Mouse (Mus musculus): ENCODE measurements at regions not wholly inside any gene's neighbourhood (a gene's known extent, or its start where the extent isn't known, plus 50 kb on each side); places are given as distances from the start of the nearest gene placed in this dataset.
A peak's percentile ranks its signal among the peaks of the same experiment; 100 is the strongest.

DNA sequence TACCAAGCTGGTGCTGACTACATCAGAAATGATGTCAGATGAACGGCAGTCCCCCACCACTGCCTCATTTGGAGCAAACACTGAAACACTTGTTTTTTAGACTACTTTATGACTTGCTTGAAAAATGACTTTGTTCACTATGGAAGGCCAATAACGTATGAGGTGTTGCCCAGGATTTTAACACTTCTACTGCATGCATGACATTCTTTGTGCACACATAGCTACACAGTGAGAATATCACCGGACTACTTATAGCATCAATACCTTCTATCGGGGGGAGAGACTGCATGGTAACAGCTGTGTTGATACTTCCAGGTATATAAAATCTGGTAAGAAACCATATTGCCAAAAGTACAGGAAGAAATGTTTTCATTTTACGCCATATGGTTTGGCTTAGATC lies 364.5 kb downstream of the Fbxo8 start:
- H3K4me3 ChIP-seq (ENCODE audit: low read depth, low read length): no peak overlapping the region
- ATAC-seq (no peak), DNase-seq (no peak)
- WGBS (ENCODE audit: insufficient replicate concordance): 80% methylated on average over 5 of the region's 5 CpGs
- no peaks in the 10 kb centered on the region for H3K27me3 ChIP-seq (ENCODE audit: insufficient read depth, low read length)
- TF ChIP-seq CTCF (IDR thresholded peaks at IDR 0.05; ENCODE audit: low read depth) (no peak), EP300 (IDR thresholded peaks at IDR 0.05; ENCODE audit: low read depth) (no peak)
- H3K9ac ChIP-seq (replicated peaks): no peak overlapping the region
- no peak overlapping the region for H3K4me2 ChIP-seq (ENCODE audit: low read depth, low read length)
- H3K9me3 ChIP-seq (ENCODE audit: low read length): no peaks in the 10 kb centered on the region
- H3K4me1 ChIP-seq (ENCODE audit: insufficient read depth): no peaks in the 10 kb centered on the region
- H3K27ac ChIP-seq (ENCODE audit: low read depth): no peak overlapping the region
- no peaks in the 10 kb centered on the region for H3K36me3 ChIP-seq (replicated peaks; ENCODE audit: insufficient read depth, low read length)

DNA sequence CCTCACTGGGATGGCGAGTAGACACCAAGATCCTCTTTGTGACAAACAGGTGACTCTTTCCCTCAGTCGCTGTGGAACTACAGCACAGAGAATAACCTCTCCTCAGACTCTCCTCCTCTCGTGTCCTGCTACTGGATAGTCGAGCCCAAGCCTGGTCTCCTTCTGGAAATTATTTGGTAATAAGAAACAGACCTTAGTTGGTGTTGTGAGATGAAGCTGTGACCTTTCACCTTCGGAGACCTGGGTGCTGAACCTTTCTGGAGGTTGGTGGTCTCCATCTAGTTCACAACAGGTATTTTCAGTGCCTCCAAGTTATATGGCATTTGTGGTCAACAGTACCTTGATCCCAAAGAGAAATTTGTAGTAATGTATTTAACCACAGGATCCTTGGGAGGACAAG lies 365.1 kb downstream of the Fbxo8 start:
- H3K9ac ChIP-seq (replicated peaks): no peak overlapping the region
- H3K36me3 ChIP-seq (replicated peaks; ENCODE audit: insufficient read depth, low read length): no peaks in the 10 kb centered on the region
- no peak for ATAC-seq
- no peaks in the 10 kb centered on the region for H3K4me1 ChIP-seq (ENCODE audit: insufficient read depth)
- DNase-seq: no peak
- no peak overlapping the region for H3K4me3 ChIP-seq (ENCODE audit: low read depth, low read length)
- TF ChIP-seq CTCF (IDR thresholded peaks at IDR 0.05; ENCODE audit: low read depth): no peak
- TF ChIP-seq EP300 (IDR thresholded peaks at IDR 0.05; ENCODE audit: low read depth): no peak
- no peaks in the 10 kb centered on the region for H3K27me3 ChIP-seq (ENCODE audit: insufficient read depth, low read length)
- no peaks in the 10 kb centered on the region for H3K9me3 ChIP-seq (ENCODE audit: low read length)
- 73% methylated on average over 5 of the region's 5 CpGs for whole genome bisulfite sequencing (ENCODE audit: insufficient replicate concordance)
- no peak overlapping the region for H3K27ac ChIP-seq (ENCODE audit: low read depth)
- H3K4me2 ChIP-seq (ENCODE audit: low read depth, low read length): no peak overlapping the region

DNA sequence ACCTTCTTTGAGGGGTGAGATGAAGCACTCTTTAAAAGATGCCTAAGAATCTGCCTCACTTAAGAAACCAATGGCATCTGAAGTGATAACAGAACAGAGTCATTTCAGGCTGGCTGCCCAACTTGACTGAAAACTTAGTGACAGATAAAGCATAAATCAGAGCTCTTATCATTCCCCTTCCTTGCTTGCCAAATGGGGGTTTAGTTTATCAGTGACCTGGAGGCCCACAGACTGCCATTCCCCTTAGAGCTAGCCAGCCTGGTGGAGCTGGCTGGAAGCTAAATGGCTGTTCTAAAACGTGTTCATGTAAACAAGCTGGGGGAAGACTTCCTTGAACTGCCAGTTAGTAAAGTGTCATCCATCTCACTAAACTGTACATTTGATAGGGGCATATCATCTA lies 373.8 kb downstream of the Fbxo8 start:
- Histone ChIP-seq H3K9ac (replicated peaks) (no peak overlapping the region), H3K4me1 (ENCODE audit: insufficient read depth) (no peaks in the 10 kb centered on the region), H3K4me2 (ENCODE audit: low read depth, low read length) (no peak overlapping the region), H3K36me3 (replicated peaks; ENCODE audit: insufficient read depth, low read length) (no peaks in the 10 kb centered on the region), H3K9me3 (ENCODE audit: low read length) (no peaks in the 10 kb centered on the region), H3K27ac (ENCODE audit: low read depth) (no peak overlapping the region), H3K27me3 (ENCODE audit: insufficient read depth, low read length) (no peaks in the 10 kb centered on the region), H3K4me3 (ENCODE audit: low read depth, low read length) (no peak overlapping the region)
- no peak for DNase-seq
- TF ChIP-seq EP300 (IDR thresholded peaks at IDR 0.05; ENCODE audit: low read depth) (peak; percentile 45; the same call in 1 of the 2 replicates), CTCF (IDR thresholded peaks at IDR 0.05; ENCODE audit: low read depth) (no peak)
- WGBS (ENCODE audit: insufficient replicate concordance): 7% methylated on average over 1 of the region's 1 CpGs
- no peak for ATAC-seq

DNA sequence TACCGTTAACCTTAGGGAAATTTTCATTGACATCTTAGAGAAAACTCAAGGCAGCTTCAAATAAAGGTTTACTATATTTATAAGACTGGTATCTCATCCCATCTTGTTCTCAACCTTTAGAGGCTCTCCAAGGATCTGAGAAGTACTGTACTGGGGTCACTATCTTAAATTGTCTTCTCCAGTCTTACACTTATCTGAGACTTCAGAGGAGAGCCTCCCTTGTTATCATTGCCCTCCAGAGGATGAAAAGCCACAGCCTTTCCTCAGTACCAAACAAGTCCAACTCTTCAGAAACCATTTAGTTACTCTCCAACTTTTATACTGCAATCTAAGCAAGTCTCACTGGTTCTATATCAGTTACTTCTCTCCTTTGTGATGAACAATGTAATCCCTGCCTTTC lies 376.3 kb downstream of the Fbxo8 start:
- H3K27ac ChIP-seq (ENCODE audit: low read depth): no peak overlapping the region
- DNase-seq (no peak), ATAC-seq (peak; percentile 47)
- H3K4me1 ChIP-seq (ENCODE audit: insufficient read depth): no peaks in the 10 kb centered on the region
- 69% methylated on average over 1 of the region's 1 CpGs for WGBS (ENCODE audit: insufficient replicate concordance)
- TF ChIP-seq CTCF (IDR thresholded peaks at IDR 0.05; ENCODE audit: low read depth): no peak
- peak; percentile 73; the same call in 1 of the 2 replicates for TF ChIP-seq EP300 (IDR thresholded peaks at IDR 0.05; ENCODE audit: low read depth)
- no peaks in the 10 kb centered on the region for H3K27me3 ChIP-seq (ENCODE audit: insufficient read depth, low read length)
- H3K9ac ChIP-seq (replicated peaks): no peak overlapping the region
- no peaks in the 10 kb centered on the region for H3K9me3 ChIP-seq (ENCODE audit: low read length)
- H3K4me2 ChIP-seq (ENCODE audit: low read depth, low read length): no peak overlapping the region
- no peaks in the 10 kb centered on the region for H3K36me3 ChIP-seq (replicated peaks; ENCODE audit: insufficient read depth, low read length)
- no peak overlapping the region for H3K4me3 ChIP-seq (ENCODE audit: low read depth, low read length)

DNA sequence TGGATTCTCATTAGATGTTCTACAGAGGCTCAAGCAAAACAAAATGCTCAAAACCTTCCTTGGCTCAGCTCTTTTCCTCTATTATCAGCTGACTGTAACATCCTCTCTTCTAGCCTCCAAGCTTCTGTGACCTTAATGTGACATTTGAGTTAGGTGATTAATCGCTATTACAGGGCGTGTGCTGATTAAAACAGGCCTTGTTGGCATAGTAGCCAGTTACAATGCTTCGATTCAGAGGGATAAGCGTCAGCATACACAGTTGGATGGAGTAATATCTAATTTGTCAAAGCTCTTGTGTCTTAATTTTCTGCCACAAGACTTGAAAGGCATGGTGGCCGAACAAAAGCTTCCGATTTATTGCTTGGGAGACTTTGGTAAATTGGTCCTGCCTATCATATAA lies 378.2 kb downstream of the Fbxo8 start:
- Histone ChIP-seq H3K4me3 (ENCODE audit: low read depth, low read length) (no peak overlapping the region), H3K4me1 (ENCODE audit: insufficient read depth) (no peaks in the 10 kb centered on the region), H3K9ac (replicated peaks) (no peak overlapping the region), H3K4me2 (ENCODE audit: low read depth, low read length) (no peak overlapping the region), H3K27ac (ENCODE audit: low read depth) (no peak overlapping the region), H3K9me3 (ENCODE audit: low read length) (no peaks in the 10 kb centered on the region), H3K27me3 (ENCODE audit: insufficient read depth, low read length) (no peaks in the 10 kb centered on the region), H3K36me3 (replicated peaks; ENCODE audit: insufficient read depth, low read length) (no peaks in the 10 kb centered on the region)
- 79% methylated on average over 6 of the region's 6 CpGs for whole genome bisulfite sequencing (ENCODE audit: insufficient replicate concordance)
- ATAC-seq: no peak
- TF ChIP-seq EP300 (IDR thresholded peaks at IDR 0.05; ENCODE audit: low read depth): no peak
- DNase-seq: no peak

DNA sequence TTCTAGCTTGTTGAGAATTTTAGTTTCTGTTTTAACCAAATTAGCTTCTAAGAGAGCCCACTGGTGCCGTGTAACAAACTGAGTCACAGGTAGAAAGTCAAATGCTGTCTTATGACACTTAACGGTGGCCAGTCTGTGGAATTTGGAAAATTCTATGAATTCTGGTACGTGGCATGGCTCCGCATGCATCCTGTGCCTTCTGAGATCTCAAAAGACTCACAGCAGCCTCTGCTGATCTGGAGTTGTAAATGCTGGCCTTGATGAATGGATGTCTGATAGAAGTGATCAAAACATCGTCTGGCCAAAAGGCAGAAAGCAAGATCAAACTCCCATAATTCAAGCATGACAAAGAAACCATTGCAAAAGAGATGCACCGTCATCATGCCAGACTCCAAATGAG lies 381.5 kb downstream of the Fbxo8 start:
- no peak overlapping the region for H3K9ac ChIP-seq (replicated peaks)
- no peak for ATAC-seq
- TF ChIP-seq CTCF (IDR thresholded peaks at IDR 0.05; ENCODE audit: low read depth) (no peak), EP300 (IDR thresholded peaks at IDR 0.05; ENCODE audit: low read depth) (no peak)
- no peaks in the 10 kb centered on the region for H3K36me3 ChIP-seq (replicated peaks; ENCODE audit: insufficient read depth, low read length)
- no peaks in the 10 kb centered on the region for H3K4me1 ChIP-seq (ENCODE audit: insufficient read depth)
- H3K4me2 ChIP-seq (ENCODE audit: low read depth, low read length): no peak overlapping the region
- no peaks in the 10 kb centered on the region for H3K9me3 ChIP-seq (ENCODE audit: low read length)
- no peak overlapping the region for H3K4me3 ChIP-seq (ENCODE audit: low read depth, low read length)
- no peak for DNase-seq
- no peaks in the 10 kb centered on the region for H3K27me3 ChIP-seq (ENCODE audit: insufficient read depth, low read length)
- H3K27ac ChIP-seq (ENCODE audit: low read depth): no peak overlapping the region
- 54% methylated on average over 6 of the region's 6 CpGs for WGBS (ENCODE audit: insufficient replicate concordance)

DNA sequence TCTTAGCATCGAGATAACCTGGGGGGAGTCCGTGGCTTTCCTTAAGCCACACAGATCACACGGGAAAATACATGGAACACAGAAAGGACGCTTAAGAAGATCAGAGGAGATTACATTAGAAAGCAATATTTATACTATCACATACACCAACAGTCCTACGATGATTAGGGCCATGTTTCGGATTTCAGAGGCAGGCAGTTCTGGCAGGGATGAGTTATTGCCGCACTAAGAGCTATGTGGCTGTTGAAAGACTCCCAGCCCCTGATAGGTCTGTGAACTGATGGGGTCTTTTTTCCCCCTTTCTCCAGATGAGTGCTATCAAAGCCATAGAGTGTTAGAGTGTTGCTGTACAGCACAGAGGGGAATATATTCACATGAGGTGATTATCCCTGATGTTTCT lies 358.6 kb upstream of the Hand2 start:
- no peak overlapping the region for H3K4me2 ChIP-seq (ENCODE audit: low read depth, low read length)
- no peak for DNase-seq
- H3K9me3 ChIP-seq (ENCODE audit: low read length): no peaks in the 10 kb centered on the region
- H3K36me3 ChIP-seq (replicated peaks; ENCODE audit: insufficient read depth, low read length): no peaks in the 10 kb centered on the region
- no peak for ATAC-seq
- H3K9ac ChIP-seq (replicated peaks): no peak overlapping the region
- no peaks in the 10 kb centered on the region for H3K27me3 ChIP-seq (ENCODE audit: insufficient read depth, low read length)
- TF ChIP-seq EP300 (IDR thresholded peaks at IDR 0.05; ENCODE audit: low read depth): no peak
- no peak for TF ChIP-seq CTCF (IDR thresholded peaks at IDR 0.05; ENCODE audit: low read depth)
- no peak overlapping the region for H3K27ac ChIP-seq (ENCODE audit: low read depth)
- no peaks in the 10 kb centered on the region for H3K4me1 ChIP-seq (ENCODE audit: insufficient read depth)
- WGBS (ENCODE audit: insufficient replicate concordance): 75% methylated on average over 7 of the region's 7 CpGs
- H3K4me3 ChIP-seq (ENCODE audit: low read depth, low read length): no peak overlapping the region
